Mouse (Mus musculus) heart, embryonic 13.5 days (tissue): Measurements from ENCODE around the gene Igf2bp2. TPM values are rescaled to one million over a fixed set of nuclear protein-coding genes. Genes with fewer than 3 reads are reported as not detected.

Source experiments
- ATAC-seq: fragments of 200-750 bp; cut with Nextera tagmentation; 2 replicates; pipeline ENCODE4 v1.8.0; 2017; ENCODE audit warnings: moderate TSS enrichment; ENCODE audit not compliant: insufficient number of reproducible peaks, low FRiP score, low TSS enrichment; ENCODE audit errors: extremely low read depth
- H3K27ac ChIP-seq: fragments of 300-500 bp; sonication (generic); replicated peaks from 2 replicates; pipeline ENCODE4 v1.5.1; 2015; ENCODE audit warnings: moderate library complexity, mild to moderate bottlenecking, inconsistent platforms
- H3K27me3 ChIP-seq: fragments of 300-500 bp; sonication (generic); replicated peaks from 2 replicates; pipeline ENCODE4 v1.6.1; 2015; ENCODE audit warnings: mild to moderate bottlenecking, inconsistent platforms
- H3K36me3 ChIP-seq: fragments of 300-500 bp; sonication (generic); 2 replicates; pipeline ENCODE4 v1.6.1; 2015; ENCODE audit warnings: mild to moderate bottlenecking, inconsistent platforms
- H3K4me1 ChIP-seq: fragments of 300-500 bp; sonication (generic); 2 replicates; pipeline ENCODE4 v1.6.1; 2015; ENCODE audit warnings: inconsistent platforms
- H3K4me2 ChIP-seq: fragments of 300-500 bp; sonication (generic); 2 replicates; pipeline ENCODE4 v1.6.1; 2015; ENCODE audit warnings: inconsistent platforms, mild to moderate bottlenecking, moderate library complexity
- H3K4me3 ChIP-seq: fragments of 300-500 bp; sonication (generic); 2 replicates; pipeline ENCODE4 v1.5.1; 2015; ENCODE audit warnings: moderate library complexity, mild to moderate bottlenecking, inconsistent platforms
- H3K9ac ChIP-seq: fragments of 300-500 bp; sonication (generic); 2 replicates; pipeline ENCODE4 v1.6.1; 2015; ENCODE audit warnings: inconsistent platforms, mild to moderate bottlenecking, moderate library complexity
- H3K9me3 ChIP-seq: fragments of 300-500 bp; sonication (generic); 2 replicates; pipeline ENCODE4 v1.6.1; 2016; ENCODE audit warnings: inconsistent platforms
- WGBS: fragments of 180-500 bp; shearing (Covaris S2); methylation state at CpG from one replicate; pipeline ENCODE4 v1.1.7; 2015; ENCODE audit warnings: mixed read lengths; 5-methylcytosine and 5-hydroxymethylcytosine counted together
- polyA plus RNA-seq: library from polyadenylated mRNA; unstranded; fragments of >200 nt; fragmentation: Nextera tagmentation; extraction: Ambion mirVana; gene quantifications from 2 replicates; pipeline ENCODE4 v1.2.1, GENCODE M21; 2015

Gene Igf2bp2
- polyA plus RNA-seq, 1 experiment from 2014 or later, result 53.2 TPM

DNA sequence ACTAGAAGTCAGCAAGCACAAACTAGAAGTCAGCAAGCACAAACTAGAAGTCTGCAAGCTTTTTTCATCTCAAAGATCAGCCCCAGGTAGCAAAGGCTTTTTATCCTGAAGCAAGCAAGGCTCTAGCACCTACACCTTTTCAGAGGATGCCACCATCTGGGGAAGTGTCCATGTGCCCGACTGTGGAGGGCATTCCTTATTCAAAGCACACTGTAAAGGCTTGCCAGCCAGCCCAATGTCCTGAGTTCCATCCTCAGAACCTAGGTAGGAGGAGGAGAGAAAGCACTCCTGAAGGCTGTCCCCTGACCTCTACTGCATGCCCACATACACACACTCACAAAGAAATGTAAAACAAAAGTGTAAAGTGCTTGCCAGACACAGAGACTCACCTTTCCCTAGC, 16.0 kb downstream of the Igf2bp2 start:
- H3K36me3 ChIP-seq, result peaks cover 8% of the 10 kb centered on the region
- H3K4me2 ChIP-seq, result no peak overlapping the region
- H3K27me3 ChIP-seq, result no peaks in the 10 kb centered on the region
- no peak for ATAC-seq
- no peak overlapping the region for H3K9ac ChIP-seq
- H3K4me3 ChIP-seq, result no peak overlapping the region
- 70% methylated on average over 1 of the region's 1 CpGs for WGBS
- H3K27ac ChIP-seq, result no peak overlapping the region
- peaks cover 80% of the 10 kb centered on the region for H3K4me1 ChIP-seq
- no peaks in the 10 kb centered on the region for H3K9me3 ChIP-seq

DNA sequence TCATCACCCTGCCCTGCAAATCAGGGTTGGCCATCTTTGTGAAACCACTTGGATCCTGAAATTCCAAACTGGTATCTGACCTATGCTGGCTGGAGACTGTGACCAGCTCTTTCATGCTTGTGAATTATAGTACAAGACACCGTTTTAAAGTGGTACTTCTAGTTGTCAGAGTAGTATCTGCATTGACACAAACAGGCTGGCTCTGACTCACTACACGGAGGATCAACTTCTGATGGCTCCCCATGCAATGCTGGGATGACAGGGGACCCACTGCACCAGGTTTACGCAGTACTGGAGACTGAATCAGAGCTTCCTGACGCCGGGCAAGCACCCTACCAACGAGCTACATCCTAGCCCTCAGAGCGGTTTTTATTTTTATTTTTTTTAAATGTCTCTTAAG, 17.0 kb downstream of the Igf2bp2 start:
- H3K9me3 ChIP-seq, result no peaks in the 10 kb centered on the region
- 66% methylated on average over 7 of the region's 7 CpGs for WGBS
- H3K4me1 ChIP-seq, result peaks cover 74% of the 10 kb centered on the region
- ATAC-seq, result no peak
- H3K4me3 ChIP-seq, result no peak overlapping the region
- H3K27ac ChIP-seq, result no peak overlapping the region
- H3K9ac ChIP-seq, result no peak overlapping the region
- H3K27me3 ChIP-seq, result no peaks in the 10 kb centered on the region
- H3K36me3 ChIP-seq, result peaks cover 14% of the 10 kb centered on the region
- no peak overlapping the region for H3K4me2 ChIP-seq

GRCm38 (mm10) chr16:22144490-22144889, 18.6 kb downstream of the Igf2bp2 start:
- no peaks in the 10 kb centered on the region for H3K27me3 ChIP-seq
- H3K27ac ChIP-seq, result no peak overlapping the region
- peaks cover 59% of the 10 kb centered on the region for H3K4me1 ChIP-seq
- no peak overlapping the region for H3K4me2 ChIP-seq
- ATAC-seq, result no peak
- no peak overlapping the region for H3K4me3 ChIP-seq
- H3K9ac ChIP-seq, result no peak overlapping the region
- no peaks in the 10 kb centered on the region for H3K9me3 ChIP-seq
- 79% methylated on average over 6 of the region's 6 CpGs for WGBS
- peaks cover 16% of the 10 kb centered on the region for H3K36me3 ChIP-seq

DNA sequence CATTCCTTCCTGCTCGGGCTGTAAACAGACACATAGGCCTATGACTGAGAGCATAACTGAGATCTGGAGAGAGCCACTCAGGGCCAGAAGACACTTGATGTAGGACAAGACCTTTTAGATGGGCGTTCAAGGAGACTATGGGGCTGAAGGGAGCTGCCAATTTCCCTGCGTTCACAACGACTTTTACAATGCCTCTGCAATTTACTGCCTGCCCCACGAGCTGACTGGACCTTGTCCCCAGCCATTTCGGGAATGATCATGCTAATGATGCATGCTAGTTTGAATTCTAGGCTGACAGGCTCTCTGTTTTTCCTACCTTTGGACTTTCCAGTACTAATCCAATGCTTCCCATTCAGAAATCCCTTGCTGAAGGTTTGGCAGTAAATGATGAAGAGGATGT, 22.2 kb downstream of the Igf2bp2 start:
- Histone ChIP-seq H3K4me1 (peaks cover 34% of the 10 kb centered on the region), H3K27me3 (no peaks in the 10 kb centered on the region), H3K36me3 (peaks cover 16% of the 10 kb centered on the region), H3K4me2 (no peak overlapping the region), H3K9ac (no peak overlapping the region), H3K27ac (no peak overlapping the region), H3K4me3 (no peak overlapping the region), H3K9me3 (no peaks in the 10 kb centered on the region)
- 77% methylated on average over 6 of the region's 6 CpGs for WGBS
- no peak for ATAC-seq

DNA sequence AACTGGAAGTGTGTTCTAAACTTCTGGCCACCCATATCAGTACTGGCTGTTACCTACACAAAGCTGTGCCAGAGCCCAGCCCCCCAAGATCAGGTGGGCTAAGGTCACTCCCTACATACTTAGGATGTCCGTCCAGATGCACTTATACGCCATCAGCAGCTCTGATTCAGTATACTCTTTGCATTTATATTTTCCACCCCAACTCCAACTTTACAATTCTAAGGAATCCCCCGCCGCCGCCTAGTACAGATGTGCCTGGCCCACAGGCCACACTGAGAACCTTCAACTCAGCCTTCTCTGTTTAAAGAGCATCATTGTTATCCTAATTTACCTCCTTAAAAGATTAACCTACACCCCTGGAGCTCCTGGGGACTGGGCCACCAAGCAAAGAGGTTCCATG, 23.3 kb downstream of the Igf2bp2 start:
- no peaks in the 10 kb centered on the region for H3K9me3 ChIP-seq
- WGBS, result 80% methylated on average over 5 of the region's 5 CpGs
- no peak overlapping the region for H3K27ac ChIP-seq
- H3K4me3 ChIP-seq, result no peak overlapping the region
- no peak overlapping the region for H3K4me2 ChIP-seq
- peaks cover 16% of the 10 kb centered on the region for H3K36me3 ChIP-seq
- ATAC-seq, result no peak
- peaks cover 31% of the 10 kb centered on the region for H3K4me1 ChIP-seq
- no peak overlapping the region for H3K9ac ChIP-seq
- H3K27me3 ChIP-seq, result no peaks in the 10 kb centered on the region

DNA sequence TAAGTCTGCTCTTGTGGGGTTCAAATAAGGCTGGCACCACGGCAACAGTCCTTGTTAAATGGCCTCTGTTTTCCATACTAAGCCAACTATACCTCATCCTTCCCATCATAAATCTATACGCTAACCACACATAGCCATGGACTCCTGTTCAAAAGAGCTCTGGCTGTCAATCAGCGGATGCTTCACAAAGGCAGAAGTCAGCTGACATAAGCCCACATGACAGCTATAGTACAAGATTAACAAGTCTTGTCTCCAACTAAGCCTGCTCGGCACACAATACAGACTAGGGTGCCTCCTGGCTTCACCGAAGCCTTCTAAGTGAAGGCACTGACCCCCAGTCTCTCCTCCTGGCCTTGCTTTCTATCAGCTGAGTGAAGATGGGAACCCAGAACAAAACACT, 26.9 kb downstream of the Igf2bp2 start:
- no peaks in the 10 kb centered on the region for H3K27me3 ChIP-seq
- no peak overlapping the region; the same call in 1 of the 2 replicates for H3K9ac ChIP-seq
- H3K27ac ChIP-seq, result no peak overlapping the region
- no peak for ATAC-seq
- H3K4me1 ChIP-seq, result peaks cover 37% of the 10 kb centered on the region
- H3K4me3 ChIP-seq, result no peak overlapping the region
- 84% methylated on average over 5 of the region's 5 CpGs for WGBS
- H3K9me3 ChIP-seq, result no peaks in the 10 kb centered on the region
- no peak overlapping the region for H3K4me2 ChIP-seq
- H3K36me3 ChIP-seq, result peaks cover 3% of the 10 kb centered on the region; the same call in 1 of the 2 replicates

DNA sequence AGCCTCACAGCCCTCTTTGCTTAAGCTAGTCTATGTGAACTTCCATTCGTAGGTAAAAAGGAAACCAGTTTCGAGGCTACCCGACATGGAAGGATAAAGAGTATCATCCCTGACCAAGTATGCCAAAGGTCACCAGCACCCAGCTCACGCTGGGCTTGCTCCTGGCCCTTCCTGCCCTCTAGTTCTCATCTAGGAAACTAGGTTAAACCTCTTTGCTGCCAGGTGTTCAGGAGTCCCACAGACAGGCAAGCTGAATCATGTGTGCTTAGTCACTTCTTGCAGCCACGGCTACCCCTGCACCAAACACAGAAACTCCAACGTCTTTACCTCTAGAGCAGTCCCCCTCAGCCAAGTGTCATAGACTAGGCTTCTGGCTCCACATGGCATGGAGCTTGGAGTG, 31.8 kb downstream of the Igf2bp2 start:
- H3K4me3 ChIP-seq, result no peak overlapping the region
- ATAC-seq, result no peak
- no peak overlapping the region for H3K4me2 ChIP-seq
- H3K9ac ChIP-seq, result no peak overlapping the region
- peaks cover 13% of the 10 kb centered on the region; the same call in 1 of the 2 replicates for H3K36me3 ChIP-seq
- peaks cover 26% of the 10 kb centered on the region for H3K4me1 ChIP-seq
- 71% methylated on average over 6 of the region's 6 CpGs for WGBS
- H3K27ac ChIP-seq, result no peak overlapping the region
- no peaks in the 10 kb centered on the region for H3K27me3 ChIP-seq
- no peaks in the 10 kb centered on the region for H3K9me3 ChIP-seq

GRCm38 (mm10) chr16:22129511-22129910, 33.6 kb downstream of the Igf2bp2 start:
- no peaks in the 10 kb centered on the region for H3K27me3 ChIP-seq
- H3K4me2 ChIP-seq, result no peak overlapping the region
- H3K9me3 ChIP-seq, result no peaks in the 10 kb centered on the region
- no peak overlapping the region for H3K27ac ChIP-seq
- H3K9ac ChIP-seq, result no peak overlapping the region
- ATAC-seq, result no peak
- H3K4me3 ChIP-seq, result no peak overlapping the region
- 83% methylated on average over 7 of the region's 7 CpGs for WGBS
- peaks cover 13% of the 10 kb centered on the region; the same call in 1 of the 2 replicates for H3K36me3 ChIP-seq
- H3K4me1 ChIP-seq, result peaks cover 30% of the 10 kb centered on the region

DNA sequence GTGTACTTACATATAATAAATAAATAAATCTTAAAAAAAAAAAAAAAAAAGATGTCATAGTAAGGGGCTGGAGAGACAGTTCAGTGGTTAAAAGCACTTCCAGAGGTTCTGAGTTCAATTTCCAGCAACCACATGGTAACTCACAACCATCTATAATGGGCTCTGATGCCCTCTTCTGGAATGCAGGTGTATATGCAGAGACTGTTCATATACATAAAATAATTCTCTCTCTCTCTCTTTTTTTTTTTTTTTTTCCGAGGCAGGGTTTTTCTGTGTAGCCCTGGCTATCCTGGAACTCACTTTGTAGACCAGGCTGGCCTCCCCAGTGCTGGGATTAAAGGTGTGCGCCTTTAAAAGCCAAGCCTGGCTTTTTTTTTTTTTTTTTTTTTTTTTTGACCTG, 34.5 kb downstream of the Igf2bp2 start:
- H3K9me3 ChIP-seq, result no peaks in the 10 kb centered on the region
- no peak for ATAC-seq
- no peak overlapping the region for H3K4me3 ChIP-seq
- peaks cover 13% of the 10 kb centered on the region; the same call in 1 of the 2 replicates for H3K36me3 ChIP-seq
- no peak overlapping the region for H3K9ac ChIP-seq
- no peak overlapping the region for H3K27ac ChIP-seq
- H3K4me1 ChIP-seq, result peaks cover 29% of the 10 kb centered on the region
- 79% methylated on average over 2 of the region's 2 CpGs for WGBS
- no peaks in the 10 kb centered on the region for H3K27me3 ChIP-seq
- H3K4me2 ChIP-seq, result no peak overlapping the region

- ATAC-seq, result no peak
- Histone ChIP-seq H3K9me3 (no peaks in the 10 kb centered on the region), H3K9ac (no peak overlapping the region), H3K27me3 (no peaks in the 10 kb centered on the region), H3K27ac (no peak overlapping the region), H3K4me2 (no peak overlapping the region), H3K4me3 (no peak overlapping the region), H3K36me3 (peaks cover 13% of the 10 kb centered on the region; the same call in 1 of the 2 replicates), H3K4me1 (peaks cover 25% of the 10 kb centered on the region)
- 90% methylated on average over 4 of the region's 5 CpGs for WGBS
These were observed 35.3 kb downstream of the Igf2bp2 start for GRCm38 (mm10) chr16:22127806-22128205.

DNA sequence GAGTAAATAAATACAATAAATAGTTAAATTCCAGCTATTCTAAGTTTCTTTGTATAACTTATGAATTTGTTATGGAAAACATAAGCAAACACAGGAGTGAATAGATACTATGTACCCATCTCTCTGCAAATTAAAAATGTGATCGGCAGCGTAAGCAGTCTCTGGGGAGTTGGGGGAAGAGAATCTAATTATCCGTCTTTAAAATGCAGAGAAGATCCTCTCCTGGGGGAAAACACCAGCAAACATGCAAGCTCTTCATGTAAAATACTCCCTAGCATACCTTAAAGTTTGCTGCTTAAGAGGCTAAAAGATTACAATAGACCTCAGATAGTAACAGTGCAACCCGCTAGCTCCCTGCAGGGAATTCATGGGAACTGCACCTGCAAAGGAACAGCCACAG, 36.2 kb downstream of the Igf2bp2 start:
- Histone ChIP-seq H3K27me3 (no peaks in the 10 kb centered on the region), H3K36me3 (peaks cover 13% of the 10 kb centered on the region; the same call in 1 of the 2 replicates), H3K4me3 (no peak overlapping the region), H3K9me3 (no peaks in the 10 kb centered on the region), H3K4me1 (peaks cover 32% of the 10 kb centered on the region), H3K27ac (no peak overlapping the region), H3K4me2 (no peak overlapping the region), H3K9ac (no peak overlapping the region)
- ATAC-seq, result no peak
- WGBS, result 93% methylated on average over 4 of the region's 4 CpGs

DNA sequence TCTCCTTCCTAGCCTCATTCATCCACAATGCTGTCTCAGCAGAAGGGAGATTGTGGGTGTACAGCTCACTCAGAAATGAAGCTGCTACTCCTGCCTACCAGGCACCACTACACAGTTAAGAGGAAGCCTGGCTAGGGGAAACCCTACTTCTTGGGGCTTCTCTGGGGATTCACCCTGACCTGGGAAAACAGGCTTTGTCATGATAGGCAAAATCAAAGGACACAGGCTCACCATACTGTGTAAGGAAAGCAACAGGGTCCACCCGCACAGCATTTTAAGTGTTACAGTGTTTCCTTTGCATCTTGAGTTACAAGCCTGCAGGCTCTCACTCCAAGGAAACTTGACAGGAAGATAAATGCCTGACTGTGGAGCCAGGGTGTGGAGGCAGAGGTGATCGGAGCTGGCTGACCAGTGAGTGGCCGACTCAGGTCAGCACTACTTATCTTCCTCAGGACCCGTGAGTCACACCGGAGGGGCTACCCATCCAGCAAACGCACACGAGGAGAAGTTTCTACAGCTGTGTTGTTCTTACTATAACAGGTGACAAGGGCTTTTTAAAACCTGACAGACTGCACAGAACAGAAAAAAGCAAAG, 38.7 kb downstream of the Igf2bp2 start:
- H3K27ac ChIP-seq, result no peak overlapping the region; the same call in 1 of the 2 replicates
- H3K9me3 ChIP-seq, result no peaks in the 10 kb centered on the region
- no peaks in the 10 kb centered on the region for H3K27me3 ChIP-seq
- H3K9ac ChIP-seq, result peak overlapping the region; percentile 33
- ATAC-seq, result no peak
- WGBS, result 31% methylated on average over 7 of the region's 7 CpGs
- H3K4me2 ChIP-seq, result no peak overlapping the region
- H3K4me1 ChIP-seq, result peaks cover 51% of the 10 kb centered on the region
- H3K4me3 ChIP-seq, result no peak overlapping the region
- peaks cover 20% of the 10 kb centered on the region for H3K36me3 ChIP-seq
